Mouse (Mus musculus) midbrain, embryonic 14.5 days (tissue): ENCODE data around the gene Baz2a. TPM values are rescaled to one million over a fixed set of nuclear protein-coding genes. Genes with fewer than 3 reads are reported as not detected.
A peak's percentile ranks its signal among the peaks of the same experiment; 100 is the strongest.
"Not testable (repeated sequence)": the region's sequence is repeated elsewhere in the genome, so short reads cannot be mapped to it uniquely, and the experiment has no call there.

Source experiments
- ATAC-seq: fragments of 200-750 bp; cut with Nextera tagmentation; 2 replicates; pipeline ENCODE4 v1.8.0; 2017; ENCODE audit warnings: moderate number of reproducible peaks, moderate library complexity; ENCODE audit not compliant: low FRiP score, low TSS enrichment
- DNase-seq: peaks from one replicate; pipeline ENCODE4 v3.0.0-alpha.2; 2015
- H3K27ac ChIP-seq: fragments of 300-500 bp; sonication (generic); replicated peaks from 2 replicates; pipeline ENCODE4 v1.5.1; 2014; ENCODE audit warnings: mild to moderate bottlenecking, low read depth, low read length, moderate library complexity
- H3K27me3 ChIP-seq: fragments of 300-500 bp; sonication (generic); 2 replicates; pipeline ENCODE4 v1.6.1; 2014; ENCODE audit warnings: low read length, control low read depth, mixed read lengths; ENCODE audit not compliant: control insufficient read depth, insufficient read depth
- H3K36me3 ChIP-seq: fragments of 300-500 bp; sonication (generic); 2 replicates; pipeline ENCODE4 v1.6.1; 2014; ENCODE audit warnings: low read length, control low read depth; ENCODE audit not compliant: control insufficient read depth, insufficient read depth
- H3K4me1 ChIP-seq: fragments of 300-500 bp; sonication (generic); 2 replicates; pipeline ENCODE4 v1.6.1; 2014; ENCODE audit warnings: mild to moderate bottlenecking, antibody characterized with exemption, low read length, control low read depth; ENCODE audit not compliant: control insufficient read depth, insufficient read depth
- H3K4me2 ChIP-seq: fragments of 300-500 bp; sonication (generic); 2 replicates; pipeline ENCODE4 v1.6.1; 2014; ENCODE audit warnings: mild to moderate bottlenecking, low read length, moderate library complexity
- H3K4me3 ChIP-seq: fragments of 300-500 bp; sonication (generic); replicated peaks from 2 replicates; pipeline ENCODE4 v1.5.1; 2014; ENCODE audit warnings: low read depth, low read length
- H3K9ac ChIP-seq: fragments of 300-500 bp; sonication (generic); replicated peaks from 2 replicates; pipeline ENCODE4 v1.6.1; 2014; ENCODE audit warnings: mild to moderate bottlenecking, low read length, moderate library complexity
- H3K9me3 ChIP-seq: fragments of 300-500 bp; sonication (generic); 2 replicates; pipeline ENCODE4 v1.6.1; 2016; ENCODE audit warnings: low read length, control low read depth, mixed read lengths; ENCODE audit not compliant: control insufficient read depth
- WGBS: fragments of 180-500 bp; shearing (Covaris S2); extraction: QIAGEN DNeasy Blood & Tissue Kit; methylation state at CpG from one replicate; pipeline ENCODE4 v1.1.7; 2014; 5-methylcytosine and 5-hydroxymethylcytosine counted together
- polyA plus RNA-seq: library from polyadenylated mRNA; unstranded; fragments of >200 nt; fragmentation: Nextera tagmentation; extraction: Ambion mirVana; gene quantifications from 2 replicates; pipeline ENCODE4 v1.2.1, GENCODE M21; 2014

Baz2a gene
- polyA plus RNA-seq, 1 experiment from 2014 or later, result 19.4 TPM

DNA sequence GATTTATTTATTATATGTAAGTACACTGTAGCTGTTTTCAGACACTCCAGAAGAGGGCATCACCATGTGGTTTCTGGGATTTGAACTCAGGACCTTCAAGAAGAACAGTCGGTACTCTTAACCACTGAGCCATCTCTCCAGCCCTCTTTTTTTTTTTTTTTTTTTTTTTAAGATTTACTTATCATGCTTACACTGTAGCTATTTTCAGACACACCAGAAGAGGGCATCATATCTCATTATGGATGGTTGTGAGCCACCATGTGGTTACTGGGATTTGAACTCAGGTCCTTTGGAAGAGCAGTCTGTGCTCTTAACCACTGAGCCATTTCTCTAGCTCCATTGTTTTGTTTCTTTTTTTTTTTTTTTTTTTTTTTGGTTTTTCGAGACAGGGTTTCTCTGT is 39.2 kb upstream of the Baz2a start:
- not testable (repeated sequence) for H3K27ac ChIP-seq, H3K9me3 ChIP-seq, DNase-seq, ATAC-seq, H3K4me1 ChIP-seq, H3K9ac ChIP-seq, H3K4me3 ChIP-seq, H3K4me2 ChIP-seq, H3K27me3 ChIP-seq
- peaks cover 40% of the 10 kb centered on the region for H3K36me3 ChIP-seq
- 95% methylated on average over 1 of the region's 2 CpGs for whole genome bisulfite sequencing

DNA sequence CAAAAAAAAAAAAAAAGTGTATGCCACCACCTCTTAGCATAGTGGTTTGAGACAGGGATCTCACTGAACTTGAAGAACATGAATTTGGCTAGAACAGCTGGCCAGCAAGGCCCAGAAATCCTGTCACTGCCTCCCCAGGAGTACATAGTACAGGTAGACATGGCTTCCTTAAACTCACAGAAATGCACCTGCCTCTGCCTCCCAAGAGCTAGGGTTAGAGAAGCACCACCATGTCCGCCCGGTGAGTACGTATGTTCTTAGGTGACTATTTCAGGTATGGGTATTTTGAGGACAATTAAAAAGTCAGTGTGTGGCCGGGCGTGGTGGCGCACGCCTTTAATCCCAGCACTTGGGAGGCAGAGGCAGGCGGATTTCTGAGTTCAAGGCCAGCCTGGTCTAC is 38.4 kb upstream of the Baz2a start:
- 93% methylated on average over 8 of the region's 8 CpGs for WGBS
- ATAC-seq (no peak), DNase-seq (no peak)

DNA sequence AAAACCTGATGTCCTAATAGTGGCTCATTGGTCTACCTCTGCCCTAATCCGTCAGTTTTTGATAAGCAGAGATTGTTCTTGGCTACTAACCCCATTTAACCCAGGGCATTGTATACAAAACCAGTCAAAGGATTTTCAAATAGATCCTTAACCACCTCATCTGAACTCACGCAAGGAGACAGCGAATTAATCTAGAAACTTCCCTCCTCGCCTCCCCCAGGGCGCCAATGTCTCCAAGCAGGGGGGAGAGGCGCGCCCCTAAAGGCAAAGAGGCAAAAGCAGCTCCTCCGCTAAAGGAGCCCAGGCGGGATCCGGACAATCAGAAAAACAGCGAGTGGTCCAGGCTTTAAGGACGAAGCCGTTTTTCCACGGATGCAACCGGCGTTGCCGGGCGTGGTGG is 33.2 kb upstream of the Baz2a start:
- 0 out of 2 replicates have a peak, but pooled peaks cover 5% of the 10 kb centered on the region for H3K36me3 ChIP-seq
- H3K9ac ChIP-seq, result peak overlapping the region; percentile 89
- under 1% methylated on average over 18 of the region's 18 CpGs for WGBS
- ATAC-seq (no peak), DNase-seq (no peak)
- peak overlapping the region; percentile 88 for H3K4me3 ChIP-seq
- H3K27me3 ChIP-seq, result no peaks in the 10 kb centered on the region
- H3K27ac ChIP-seq, result peak overlapping the region; percentile 99
- peak overlapping the region; percentile 90 for H3K4me2 ChIP-seq
- H3K4me1 ChIP-seq, result peaks cover 17% of the 10 kb centered on the region
- no peaks in the 10 kb centered on the region for H3K9me3 ChIP-seq

More for the DNA sequence above, 38.4 kb upstream of the Baz2a start:
- no peak overlapping the region for H3K4me2 ChIP-seq
- peaks cover 33% of the 10 kb centered on the region for H3K36me3 ChIP-seq
- H3K27me3 ChIP-seq, result no peaks in the 10 kb centered on the region
- peaks cover 6% of the 10 kb centered on the region for H3K4me1 ChIP-seq
- no peaks in the 10 kb centered on the region for H3K9me3 ChIP-seq
- H3K9ac ChIP-seq, result no peak overlapping the region
- no peak overlapping the region for H3K27ac ChIP-seq
- no peak overlapping the region for H3K4me3 ChIP-seq

DNA sequence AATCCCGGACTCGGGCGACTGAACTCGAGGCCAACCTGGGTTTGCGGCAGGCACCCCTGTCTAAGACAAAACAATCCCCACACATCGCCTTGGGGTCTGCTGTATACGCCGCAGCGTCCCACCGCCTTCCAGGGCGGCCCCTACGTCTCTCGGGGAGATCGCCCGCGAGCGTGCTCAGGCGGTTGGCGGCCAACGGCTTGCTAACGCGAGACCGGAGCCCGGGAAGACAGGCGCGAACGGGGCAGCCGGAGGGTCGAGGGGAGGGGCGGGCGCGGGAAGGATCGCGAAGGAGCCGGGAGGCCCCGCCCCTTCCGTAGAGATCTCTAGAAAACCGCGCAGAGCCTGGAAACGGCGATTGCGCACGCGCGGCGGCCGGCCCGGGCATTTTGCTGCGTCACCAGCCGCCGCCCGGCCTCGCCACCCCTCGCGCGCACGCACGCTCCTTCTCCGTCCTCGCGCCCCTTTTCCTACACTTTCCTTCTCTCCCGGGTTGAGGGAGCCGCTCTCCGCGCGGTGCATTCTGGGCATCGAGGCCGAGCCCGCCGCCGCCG is 32.7 kb upstream of the Baz2a start, which contains the start of gene Ptges3:
TSS of gene Ptges3 (plus strand) at position 354 of the 551 bp plus-strand sequence.
- peak; percentile 99 for DNase-seq
- Histone ChIP-seq H3K27me3 (no peaks in the 10 kb centered on the region), H3K4me3 (peak within 1 kb of the TSS; percentile 88), H3K4me1 (peaks cover 17% of the 10 kb centered on the region), H3K9ac (peak within 1 kb of the TSS; percentile 89), H3K27ac (peak within 1 kb of the TSS; percentile 99), H3K4me2 (peak within 1 kb of the TSS; percentile 90), H3K36me3 (0 out of 2 replicates have a peak, but pooled peaks cover 5% of the 10 kb centered on the region), H3K9me3 (no peaks in the 10 kb centered on the region)
- WGBS, result under 1% methylated on average over 72 of the region's 72 CpGs
- ATAC-seq, result peak; percentile 94

DNA sequence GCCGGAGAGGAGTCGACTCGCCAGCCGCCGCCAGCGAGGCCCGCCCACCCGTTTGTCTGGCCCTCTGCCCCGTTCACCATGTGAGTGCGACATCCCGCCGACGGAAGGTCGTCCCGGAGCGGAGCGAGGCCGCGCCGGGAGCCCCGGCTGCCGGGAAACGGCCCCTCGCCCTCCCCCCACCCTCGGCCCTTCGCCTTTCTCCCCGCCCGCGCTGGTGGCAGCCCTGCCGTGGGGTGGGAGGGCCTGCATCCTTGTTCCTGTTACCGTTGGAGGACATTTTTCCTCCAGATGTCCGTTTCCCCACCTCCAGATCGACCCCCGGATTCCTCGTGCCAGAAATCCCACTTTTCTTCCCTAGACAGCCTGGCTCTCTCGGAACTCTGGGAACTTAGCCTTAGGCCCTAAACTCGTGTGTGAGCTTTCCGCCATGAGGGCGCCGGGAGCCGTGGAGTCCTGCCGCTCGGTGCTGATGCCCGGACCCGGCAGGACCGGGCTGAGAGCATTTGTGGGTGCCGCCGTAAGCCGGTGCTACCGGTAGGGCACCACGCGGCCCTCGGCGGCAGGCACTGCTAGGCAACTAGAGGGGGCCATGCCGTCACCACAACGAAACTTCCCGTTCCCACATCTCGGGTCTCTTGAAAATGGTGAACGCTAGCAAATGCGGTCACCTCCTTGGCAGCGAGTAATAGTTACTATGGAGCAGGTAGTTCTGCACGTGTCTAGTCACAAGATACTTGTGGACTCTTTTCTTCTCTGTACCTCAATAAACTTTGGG is 32.0 kb upstream of the Baz2a start:
- Histone ChIP-seq H3K27ac (peak overlapping the region; percentile 99), H3K9ac (peak overlapping the region; percentile 89), H3K27me3 (no peaks in the 10 kb centered on the region), H3K9me3 (no peaks in the 10 kb centered on the region), H3K4me2 (peak overlapping the region; percentile 90), H3K4me1 (peaks cover 17% of the 10 kb centered on the region), H3K4me3 (peak overlapping the region; percentile 88), H3K36me3 (peaks cover 8% of the 10 kb centered on the region; the same call in 1 of the 2 replicates)
- DNase-seq, result peak; percentile 69
- peak; percentile 57; the same call in 1 of the 2 replicates for ATAC-seq
- WGBS, result under 1% methylated on average over 62 of the region's 62 CpGs

DNA sequence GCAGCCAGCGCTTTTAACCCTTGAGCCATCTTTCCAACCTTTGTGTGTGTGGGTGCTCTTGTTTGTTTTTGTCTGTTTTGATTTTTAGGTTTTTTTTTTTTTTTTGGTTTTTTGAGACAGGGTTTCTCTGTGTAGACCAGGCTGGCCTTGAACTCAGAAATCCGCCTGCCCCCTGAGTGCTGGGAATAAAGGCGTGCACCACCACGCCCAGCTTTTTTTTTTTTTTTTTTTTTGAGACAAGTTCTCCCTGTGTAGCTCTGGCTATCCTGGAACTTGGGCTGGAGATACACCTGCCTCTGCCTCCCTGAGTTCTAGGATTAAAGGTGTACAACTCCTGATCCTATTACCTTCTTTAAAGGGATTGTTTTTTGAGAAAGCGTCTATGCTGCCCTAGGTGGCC is 30.3 kb upstream of the Baz2a start:
- ATAC-seq (no peak), DNase-seq (no peak)
- Histone ChIP-seq H3K9me3 (no peaks in the 10 kb centered on the region), H3K9ac (no peak overlapping the region), H3K4me2 (peak overlapping the region; percentile 90), H3K27ac (no peak overlapping the region), H3K4me3 (no peak overlapping the region), H3K4me1 (peaks cover 17% of the 10 kb centered on the region), H3K36me3 (peaks cover 8% of the 10 kb centered on the region; the same call in 1 of the 2 replicates), H3K27me3 (no peaks in the 10 kb centered on the region)
- 87% methylated on average over 5 of the region's 5 CpGs for WGBS

DNA sequence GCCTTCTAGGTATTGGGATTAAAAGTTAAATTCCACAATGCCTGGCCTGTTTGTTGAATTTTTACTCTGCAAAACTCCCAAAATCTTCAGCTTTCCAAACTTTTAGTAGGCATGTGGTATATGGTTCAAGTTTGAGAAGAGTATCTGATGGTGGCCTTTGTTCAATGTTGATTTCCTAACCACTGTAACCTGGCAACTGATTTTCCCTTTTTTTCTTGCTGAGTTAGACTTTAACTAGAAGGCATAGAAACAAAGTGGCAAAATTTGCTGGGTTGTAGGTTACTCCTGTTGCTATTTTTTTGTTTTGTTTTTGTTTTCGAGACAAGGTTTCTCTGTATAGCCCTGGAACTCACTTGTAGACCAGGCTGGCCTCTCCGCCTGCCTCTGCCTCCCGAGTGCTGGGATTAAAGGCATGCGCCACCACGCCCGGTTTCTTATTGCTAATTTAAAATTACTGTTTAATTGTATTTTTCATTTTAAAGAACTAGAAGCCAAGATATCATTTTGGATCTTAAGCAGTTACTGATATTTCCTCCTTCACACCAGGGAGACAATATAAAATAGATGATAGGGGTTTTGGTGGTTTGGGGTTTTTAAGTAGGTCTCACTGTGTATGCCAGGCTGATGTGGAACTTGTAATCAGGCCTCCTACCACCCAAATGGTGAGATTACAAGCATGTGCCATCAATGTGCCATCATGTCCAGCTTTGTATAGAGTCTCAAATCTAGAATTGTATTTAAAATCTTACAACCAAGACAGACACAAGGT is 29.0 kb upstream of the Baz2a start:
- Histone ChIP-seq H3K4me1 (peaks cover 17% of the 10 kb centered on the region), H3K4me3 (no peak overlapping the region), H3K9ac (no peak overlapping the region), H3K9me3 (no peaks in the 10 kb centered on the region), H3K4me2 (no peak overlapping the region), H3K27ac (no peak overlapping the region), H3K36me3 (peaks cover 8% of the 10 kb centered on the region; the same call in 1 of the 2 replicates), H3K27me3 (no peaks in the 10 kb centered on the region)
- no peak for DNase-seq
- ATAC-seq, result no peak
- 96% methylated on average over 6 of the region's 6 CpGs for WGBS

DNA sequence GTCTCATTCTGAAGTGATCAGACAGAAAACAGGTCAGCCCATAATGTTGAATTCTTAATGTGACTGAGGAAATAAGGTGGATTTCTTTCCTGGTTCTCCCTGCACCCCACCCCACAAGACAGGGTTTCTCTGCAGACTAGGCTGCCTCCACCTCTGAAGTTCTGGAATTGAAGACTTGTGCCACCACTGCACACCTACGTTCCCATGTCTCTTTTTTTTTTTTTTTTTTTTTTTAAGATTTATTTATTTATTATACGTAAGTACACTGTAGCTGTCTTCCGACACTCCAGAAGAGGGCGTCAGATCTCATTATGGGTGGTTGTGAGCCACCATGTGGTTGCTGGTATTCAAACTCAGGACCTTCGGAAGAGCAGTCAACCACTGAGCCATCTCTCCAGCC is 25.3 kb upstream of the Baz2a start:
- Histone ChIP-seq H3K27me3 (no peaks in the 10 kb centered on the region), H3K36me3 (peaks cover 28% of the 10 kb centered on the region), H3K4me1 (no peaks in the 10 kb centered on the region; the same call in 1 of the 2 replicates), H3K9ac (no peak overlapping the region), H3K4me3 (no peak overlapping the region), H3K4me2 (no peak overlapping the region), H3K9me3 (no peaks in the 10 kb centered on the region), H3K27ac (no peak overlapping the region)
- ATAC-seq (no peak), DNase-seq (no peak)
- WGBS, result 89% methylated on average over 5 of the region's 5 CpGs
